Mouse (Mus musculus) lung, postnatal 0 days (tissue): Measurements from ENCODE around the gene Tmem44.

Experiments used
- CTCF ChIP-seq: IDR thresholded peaks from 2 replicates; pipeline ENCODE4 v1.5.1; 2016; ENCODE audit warnings: antibody characterized with exemption, mild to moderate bottlenecking
- EP300 ChIP-seq: IDR thresholded peaks from 2 replicates; pipeline ENCODE4 v1.6.1; 2016; ENCODE audit warnings: antibody characterized with exemption, mild to moderate bottlenecking, control low read depth

- no peak for TF ChIP-seq CTCF
- no peak for TF ChIP-seq EP300
These were observed 81.7 kb downstream of the Tmem44 start for GRCm38 (mm10) chr16:30468944-30469343.
